Mouse (Mus musculus) ovary, postnatal 14 days (tissue): ENCODE measurements at regions not wholly inside any gene's neighbourhood (a gene's known extent, or its start where the extent isn't known, plus 50 kb on each side); places are given as distances from the start of the nearest gene placed in this dataset.

Experiments used
- DNase-seq: peaks from one replicate; pipeline ENCODE4 v3.0.0; 2022; ENCODE audit warnings: low spot score

- DNase-seq: no peak
Measured at GRCm38 (mm10) chr13:69182478-69182877, 183.1 kb upstream of the Adcy2 start.

DNA sequence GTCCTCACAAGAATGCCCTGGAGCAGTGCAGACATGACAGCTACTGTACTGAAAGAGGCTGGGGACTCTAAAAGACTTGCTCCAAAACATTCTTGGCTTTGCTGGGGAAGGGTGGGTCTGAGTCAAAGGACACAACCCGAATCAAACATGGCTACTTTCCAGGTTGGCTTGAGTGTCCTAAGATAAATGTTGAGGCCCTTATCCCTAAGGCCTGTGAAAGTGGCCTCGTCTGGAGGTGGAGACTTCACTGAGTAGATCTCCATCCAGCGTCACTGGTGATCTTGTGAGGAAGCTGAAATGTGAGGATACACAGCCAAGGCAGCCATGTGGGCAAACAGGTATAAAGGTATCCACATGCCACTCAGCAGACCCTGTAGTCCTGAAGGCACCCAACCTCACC is 191.3 kb upstream of the Adcy2 start:
- no peak for DNase-seq

- DNase-seq: no peak
Measured at GRCm38 (mm10) chr13:69196464-69196871, 197.1 kb upstream of the Adcy2 start.

DNA sequence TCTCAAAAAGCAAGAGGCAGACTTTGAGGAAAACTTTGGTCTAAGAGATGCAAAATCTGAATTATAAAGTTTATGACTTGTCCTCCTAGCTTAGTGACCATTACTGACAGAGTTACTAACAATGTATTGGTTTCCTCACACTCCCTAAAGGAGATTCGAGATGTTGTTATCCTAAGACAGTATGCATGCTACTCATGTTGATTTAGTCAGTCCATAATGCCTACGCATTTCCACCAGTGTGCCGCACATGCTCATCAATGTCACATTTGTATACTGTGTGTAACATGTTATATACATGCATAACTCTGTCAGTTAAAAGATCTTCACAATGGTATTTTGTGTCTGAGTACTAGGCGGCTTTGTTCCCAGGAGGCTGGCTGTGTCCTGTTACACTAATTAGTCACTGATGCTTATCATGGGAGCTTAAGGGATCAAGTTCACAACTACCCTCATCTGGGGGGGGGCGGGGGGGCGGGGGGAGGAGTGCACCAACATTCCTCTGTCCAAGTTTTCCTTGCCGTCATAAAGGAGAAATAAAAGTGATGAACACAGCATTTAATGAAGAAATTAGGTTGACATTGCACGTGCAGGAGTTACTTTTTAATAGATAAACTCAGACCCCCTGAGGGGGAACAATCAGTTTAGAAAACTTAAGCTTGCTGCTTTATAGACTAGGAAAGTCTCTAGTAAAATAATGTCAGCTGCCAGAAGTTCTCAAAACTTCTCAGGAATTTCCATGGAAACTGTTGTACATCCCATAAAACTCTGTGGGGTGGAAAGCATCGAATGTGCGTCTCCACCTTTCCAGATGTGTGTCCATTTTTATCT is 208.6 kb upstream of the Adcy2 start:
- no peak for DNase-seq

DNA sequence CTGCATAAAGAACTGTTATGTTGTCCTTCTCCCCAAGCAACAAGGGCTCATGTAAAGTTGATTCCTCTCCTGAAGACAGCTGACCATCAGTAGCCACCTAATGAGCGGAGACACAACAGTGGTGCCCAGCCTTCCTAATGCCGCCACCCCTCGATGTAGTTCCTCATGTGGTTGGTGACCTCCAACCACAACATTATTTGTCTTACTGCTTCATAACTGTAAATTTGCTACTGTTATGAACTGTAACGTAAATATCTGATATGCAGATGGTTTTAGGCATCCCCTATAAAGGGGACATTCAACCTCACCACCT is 209.2 kb upstream of the Adcy2 start:
- no peak for DNase-seq

- DNase-seq: no peak
Measured at GRCm38 (mm10) chr13:69216579-69216978, 217.2 kb upstream of the Adcy2 start.

DNA sequence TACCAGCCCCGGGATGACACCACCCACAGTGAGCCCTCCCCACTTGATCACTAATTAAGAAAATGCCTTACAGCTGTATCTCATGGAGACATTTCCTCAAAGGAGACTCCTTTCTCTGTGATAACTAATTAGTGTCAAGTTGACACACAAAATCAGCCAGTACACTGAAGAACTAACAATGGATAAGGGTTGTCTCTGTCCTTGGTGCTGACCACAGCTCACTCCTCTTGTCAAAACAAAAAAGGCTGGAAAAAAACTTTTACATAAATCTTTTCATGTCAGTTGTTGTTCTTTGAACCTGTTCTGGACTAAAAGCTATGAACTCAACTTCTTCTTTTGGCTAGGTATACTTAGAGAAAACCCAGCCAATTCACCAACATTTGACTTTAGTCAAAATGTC is 221.1 kb upstream of the Adcy2 start:
- no peak for DNase-seq

GRCm38 (mm10) chr13:69226538-69226937 is 227.2 kb upstream of the Adcy2 start:
- no peak for DNase-seq

- no peak for DNase-seq
Measured at GRCm38 (mm10) chr13:69230361-69230943, 231.1 kb upstream of the Adcy2 start.

DNA sequence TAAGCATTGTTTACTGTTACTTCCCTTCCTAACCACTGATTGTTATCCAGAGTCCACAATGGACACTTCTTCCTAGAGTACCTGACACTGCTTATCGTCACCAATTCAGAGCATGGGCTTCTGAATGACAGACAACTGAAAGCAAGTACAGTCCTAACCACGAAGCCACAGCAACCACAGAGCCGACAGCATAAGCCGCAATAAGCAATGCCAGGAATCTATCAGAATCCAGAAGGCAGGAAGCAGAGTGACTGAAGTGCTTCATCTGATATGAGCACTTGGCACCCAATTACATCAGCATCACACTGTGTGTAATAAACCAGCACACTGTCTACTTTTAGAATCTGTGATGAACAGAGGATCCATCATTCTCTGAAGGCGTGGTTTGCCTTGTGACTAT is 237.0 kb upstream of the Adcy2 start:
- DNase-seq: no peak

DNA sequence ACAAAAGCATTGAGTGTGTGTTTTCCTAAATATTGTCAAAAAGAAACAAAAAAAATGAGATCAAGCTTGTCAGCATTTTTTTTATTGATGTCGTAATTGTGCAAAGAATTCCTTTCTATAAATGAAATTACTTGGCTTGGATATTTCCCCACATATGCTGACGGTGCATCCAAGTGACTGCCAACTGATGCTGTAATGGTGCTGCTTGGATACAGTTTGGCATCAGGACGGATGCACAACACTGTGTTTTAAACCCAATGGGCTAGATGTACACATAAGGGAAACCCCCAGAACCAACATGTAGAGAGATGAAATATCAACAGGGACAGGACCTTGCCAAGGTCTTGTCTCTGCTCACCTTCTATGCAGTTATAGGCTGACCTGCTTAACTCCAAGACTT is 238.6 kb upstream of the Adcy2 start:
- DNase-seq: no peak

DNA sequence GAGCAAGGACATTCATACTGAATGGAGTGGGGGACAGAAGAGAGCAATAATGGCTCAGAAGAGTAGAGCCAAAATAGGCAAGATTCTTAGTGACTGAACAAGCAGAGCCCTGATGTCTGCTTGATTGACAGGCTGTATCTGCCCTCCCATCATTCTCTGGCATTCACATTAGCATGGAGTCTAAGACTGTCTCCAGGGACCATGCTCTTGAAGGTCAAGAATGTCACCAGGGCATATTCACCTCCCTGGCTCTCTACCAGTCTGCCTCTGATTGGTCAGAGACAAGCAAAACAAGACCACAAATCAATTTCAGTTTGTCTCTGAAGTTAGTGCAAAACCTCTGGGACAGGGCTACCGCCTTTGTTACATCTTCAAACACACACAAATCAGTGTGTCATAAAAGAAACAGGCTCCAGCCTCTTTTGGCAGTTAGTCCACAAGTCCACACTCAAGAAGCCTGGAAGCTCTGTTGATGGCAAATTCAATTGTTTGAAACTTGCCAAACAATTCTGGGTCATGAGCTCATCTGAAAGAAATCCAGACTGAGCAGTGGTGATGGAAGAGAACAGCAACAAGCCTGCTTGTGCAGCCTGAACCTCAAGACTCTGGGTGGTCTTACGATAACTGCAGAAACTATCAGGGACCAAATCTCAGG is 240.0 kb upstream of the Adcy2 start:
- no peak for DNase-seq

GRCm38 (mm10) chr13:69242544-69243296 is 243.4 kb upstream of the Adcy2 start:
- DNase-seq: no peak

- no peak for DNase-seq
Measured at GRCm38 (mm10) chr13:69250334-69251129, 251.2 kb upstream of the Adcy2 start.

DNA sequence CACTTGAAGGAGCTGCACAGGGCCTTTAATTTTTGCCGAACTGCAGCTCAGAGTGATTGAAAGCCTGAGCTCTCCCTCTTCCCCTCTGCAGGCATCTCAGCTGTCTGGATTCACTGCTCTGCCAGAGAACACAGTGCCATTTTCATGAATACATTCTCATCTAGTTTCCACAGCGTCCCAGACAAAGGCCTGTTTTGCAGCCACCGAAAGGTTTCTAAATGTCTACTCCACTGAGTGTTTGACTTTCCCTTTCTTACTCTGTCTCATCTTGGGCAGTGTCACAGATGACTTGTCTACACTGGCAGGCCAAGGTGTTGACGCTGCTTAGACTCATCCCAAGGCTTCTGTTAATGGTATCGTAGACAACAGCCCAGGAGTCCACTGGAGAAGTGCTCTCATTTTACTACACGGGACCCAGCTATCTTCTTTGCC is 251.8 kb upstream of the Adcy2 start:
- DNase-seq: no peak

DNA sequence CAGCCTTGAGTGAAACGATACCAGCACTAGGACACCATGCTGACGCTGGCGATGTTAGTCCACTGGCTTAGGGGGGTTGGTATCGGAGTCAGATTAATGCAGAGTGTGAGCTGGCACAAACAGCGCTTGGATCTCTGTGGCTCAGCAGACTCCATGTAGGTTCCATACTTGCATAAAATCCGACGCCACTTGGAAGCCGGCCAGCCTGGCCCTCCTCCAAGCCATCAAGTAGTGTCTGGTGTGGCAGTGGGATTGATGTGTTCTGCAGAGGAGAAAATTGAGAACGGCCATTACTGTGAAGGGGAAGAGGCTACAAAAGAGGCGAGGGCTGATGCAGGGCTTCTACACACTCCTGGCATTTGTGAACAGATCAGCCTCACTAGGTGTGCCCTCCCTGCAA is 253.0 kb upstream of the Adcy2 start:
- DNase-seq: no peak

GRCm38 (mm10) chr13:69260485-69260884 is 261.1 kb upstream of the Adcy2 start:
- DNase-seq: no peak

GRCm38 (mm10) chr13:69260972-69261371 is 261.6 kb upstream of the Adcy2 start:
- DNase-seq: no peak

GRCm38 (mm10) chr13:69263722-69264121 is 264.4 kb upstream of the Adcy2 start:
- no peak for DNase-seq

- DNase-seq: no peak
Measured at GRCm38 (mm10) chr13:69266071-69266470, 266.7 kb upstream of the Adcy2 start.

DNA sequence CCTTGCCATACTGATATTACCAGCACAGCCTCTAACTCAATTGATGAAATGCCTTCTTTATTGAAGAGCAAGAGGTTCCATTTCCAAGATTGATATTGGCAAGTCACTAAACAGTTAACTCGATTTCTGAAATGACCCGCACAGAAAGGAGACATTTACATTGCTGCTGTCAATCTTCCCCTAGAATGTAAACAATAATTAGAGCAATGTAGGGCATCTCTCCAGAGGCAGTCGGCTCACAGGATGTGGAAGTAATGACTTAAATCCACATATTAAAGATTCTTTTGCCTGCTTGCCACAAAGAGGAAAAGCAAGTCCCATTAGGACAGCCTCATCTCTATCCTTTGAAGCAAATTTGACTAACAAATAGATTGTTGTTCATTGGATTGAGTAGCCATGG is 261.0 kb upstream of the Nsun2 start:
- DNase-seq: no peak

DNA sequence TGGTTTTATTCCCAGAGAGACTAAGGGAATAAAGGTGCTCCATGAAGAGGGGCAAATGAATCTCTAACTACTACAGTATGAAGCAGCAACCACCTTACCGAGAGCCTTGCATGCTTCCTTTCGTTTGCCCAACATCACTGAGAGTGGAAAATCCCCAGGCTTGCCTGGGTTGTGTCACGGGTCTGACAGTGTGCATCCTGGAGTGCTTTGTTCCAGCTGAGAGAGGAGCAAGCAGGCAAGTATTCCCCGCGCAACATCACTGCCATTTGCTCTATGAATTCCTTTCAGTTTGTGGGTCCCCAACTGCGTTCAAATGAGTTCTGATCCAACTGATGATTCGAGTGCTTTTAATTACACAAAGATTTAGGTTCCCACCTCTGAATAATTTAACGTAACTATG is 253.9 kb upstream of the Nsun2 start:
- DNase-seq: no peak
